Mouse (Mus musculus): ENCODE measurements around the gene Unc93b1.

DNA sequence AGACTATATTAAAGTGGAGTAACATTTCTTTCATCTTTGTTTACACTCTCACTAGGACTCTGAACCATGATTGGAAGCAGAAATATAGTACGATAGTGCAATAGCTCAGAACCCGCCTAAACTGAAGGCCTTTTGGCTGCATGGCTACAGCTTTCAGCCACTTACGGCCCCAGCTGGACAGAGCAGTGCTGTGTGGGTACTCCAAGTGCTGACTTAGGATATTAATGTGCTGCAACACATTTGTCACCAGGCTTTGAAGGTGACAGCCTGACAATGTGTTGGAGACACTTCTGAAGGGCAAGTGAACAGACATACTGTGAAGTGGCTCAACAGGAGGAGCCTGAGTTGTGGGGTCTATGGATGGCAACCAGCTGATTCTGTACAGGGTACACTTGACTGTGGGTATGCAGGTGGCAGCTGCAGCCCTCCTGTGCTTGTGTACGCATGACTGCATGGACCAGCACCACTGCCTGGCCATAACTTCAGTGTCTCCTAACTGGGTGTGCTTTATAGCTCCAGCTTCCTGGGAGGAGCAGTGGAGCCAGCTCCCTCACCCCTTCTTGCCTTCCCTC lies 41.4 kb upstream of the Unc93b1 start:
- no peak for TF ChIP-seq CTCF (IDR thresholded peaks at IDR 0.05; ENCODE audit: low read depth)
- no peak for TF ChIP-seq EP300 (IDR thresholded peaks at IDR 0.05; ENCODE audit: low read depth)
